Mouse (Mus musculus) ES-Bruce4 (cell line): ENCODE data around the gene Troap.

Source experiments
- CTCF ChIP-seq: IDR thresholded peaks from one replicate; pipeline ENCODE4 v1.8.1; 2011; ENCODE audit warnings: low read depth, low read length
- EP300 ChIP-seq: IDR thresholded peaks from 2 replicates; pipeline ENCODE4 v1.6.1; 2011; ENCODE audit warnings: low read depth, low read length; ENCODE audit not compliant: insufficient read depth
- POLR2A ChIP-seq: IDR thresholded peaks from one replicate; pipeline ENCODE4 v1.8.1; 2011; ENCODE audit warnings: low read length; ENCODE audit not compliant: insufficient read depth

- TF ChIP-seq POLR2A (no peak), EP300 (no peak), CTCF (peak; percentile 23)
These were observed 47.3 kb upstream of the Troap start for GRCm38 (mm10) chr15:99027116-99027515.
